Mouse (Mus musculus) hindbrain, embryonic 12.5 days (tissue): ENCODE data around the gene Tceal1. TPM values are rescaled to one million over a fixed set of nuclear protein-coding genes. Genes with fewer than 3 reads are reported as not detected.

ENCODE experiments used
- polyA plus RNA-seq: library from polyadenylated mRNA; unstranded; fragments of >200 nt; fragmentation: Nextera tagmentation; extraction: Ambion mirVana; gene quantifications from 2 replicates; pipeline ENCODE4 v1.2.1, GENCODE M21; 2016

Gene Tceal1
- polyA plus RNA-seq, 1 experiment from 2014 or later, result 12.9 TPM

Other genes with a start within 250 kb of the Tceal1 start
- gene Kir3dl1, start 190.0 kb upstream of the Tceal1 start, polyA plus RNA-seq, result not detected in 2 replicates
- gene Kir3dl2, start 163.9 kb upstream of the Tceal1 start, polyA plus RNA-seq, result not detected in 2 replicates
- 31.4 and 42.0 TPM in 2 replicates for gene Tceal3, start 117.1 kb upstream of the Tceal1 start, polyA plus RNA-seq
- 569 and 598 TPM in 2 replicates for gene Morf4l2, start 35.7 kb downstream of the Tceal1 start, polyA plus RNA-seq
- gene Glra4, start 72.2 kb downstream of the Tceal1 start, polyA plus RNA-seq, result 0.17 and 0.18 TPM in 2 replicates
- 12.2 and 15.9 TPM in 2 replicates for gene Plp1, start 114.7 kb downstream of the Tceal1 start, polyA plus RNA-seq
- 8.5 and 10.1 TPM in 2 replicates for gene Rab9b, start 160.8 kb downstream of the Tceal1 start, polyA plus RNA-seq
- not detected in 2 replicates for gene H2bfm, start 219.3 kb downstream of the Tceal1 start, polyA plus RNA-seq